Mouse (Mus musculus) lung, postnatal 0 days (tissue): ENCODE measurements around the gene Slc25a20.

ENCODE experiments used
- CTCF ChIP-seq: IDR thresholded peaks from 2 replicates; pipeline ENCODE4 v1.5.1; 2016; ENCODE audit warnings: antibody characterized with exemption, mild to moderate bottlenecking
- EP300 ChIP-seq: IDR thresholded peaks from 2 replicates; pipeline ENCODE4 v1.6.1; 2016; ENCODE audit warnings: antibody characterized with exemption, mild to moderate bottlenecking, control low read depth

- TF ChIP-seq CTCF (no peak), EP300 (no peak)
Observed at GRCm38 (mm10) chr9:108630683-108631082, 31.2 kb upstream of the Slc25a20 start.
